Mouse (Mus musculus): ENCODE results near the gene Kcnj6.

- TF ChIP-seq POLR2A (IDR thresholded peaks at IDR 0.05; ENCODE audit: control insufficient read depth, extremely low read depth, insufficient read depth, low read length, poor library complexity) (no peak), CTCF (IDR thresholded peaks at IDR 0.05; ENCODE audit: borderline replicate concordance, control insufficient read depth, extremely low read depth, insufficient read depth, low read length, poor library complexity) (no peak)
Observed at GRCm38 (mm10) chr16:94701971-94702370, 295.5 kb downstream of the Kcnj6 start.

All from thymus, adult 2 months (tissue).